Mouse (Mus musculus): ENCODE results near the gene Fam117a.
A peak's percentile ranks its signal among the peaks of the same experiment; 100 is the strongest.

Fam117a gene

GRCm38 (mm10) chr11:95336568-95337128 is at the start of gene Fam117a:
Fam117a (plus strand) TSS chr11:95337018.
- DNase-seq = peak; percentile 86

- DNase-seq = no peak
Observed at GRCm38 (mm10) chr11:95291998-95292397, 44.8 kb upstream of the Fam117a start.

- no peak for DNase-seq
Observed at GRCm38 (mm10) chr11:95293017-95293624, 43.7 kb upstream of the Fam117a start.

GRCm38 (mm10) chr11:95295736-95296135 is 41.1 kb upstream of the Fam117a start:
- DNase-seq = no peak

GRCm38 (mm10) chr11:95298146-95298545 is 38.7 kb upstream of the Fam117a start:
- peak; percentile 35 for DNase-seq

GRCm38 (mm10) chr11:95299886-95300285 is 36.9 kb upstream of the Fam117a start:
- no peak for DNase-seq

GRCm38 (mm10) chr11:95301772-95302171 is 35.0 kb upstream of the Fam117a start:
- no peak for DNase-seq

- DNase-seq = no peak
Observed at GRCm38 (mm10) chr11:95305600-95305999, 31.2 kb upstream of the Fam117a start.

GRCm38 (mm10) chr11:95307526-95307925 is 29.3 kb upstream of the Fam117a start:
- DNase-seq = no peak

- peak; percentile 96 for DNase-seq
Observed at GRCm38 (mm10) chr11:95309510-95310006, 27.3 kb upstream of the Fam117a start.

GRCm38 (mm10) chr11:95310007-95310647 is 26.7 kb upstream of the Fam117a start, which contains the start of gene Kat7:
Kat7 (minus strand) TSS chr11:95310246.
- peak; percentile 97 for DNase-seq

- DNase-seq = peak; percentile 21
Observed at GRCm38 (mm10) chr11:95310648-95311424, 26.0 kb upstream of the Fam117a start.

- DNase-seq = no peak
Observed at GRCm38 (mm10) chr11:95311425-95311807, 25.4 kb upstream of the Fam117a start.

- no peak for DNase-seq
Observed at GRCm38 (mm10) chr11:95315215-95315955, 21.4 kb upstream of the Fam117a start.

GRCm38 (mm10) chr11:95318116-95318515 is 18.7 kb upstream of the Fam117a start:
- DNase-seq = no peak

GRCm38 (mm10) chr11:95319506-95319905 is 17.3 kb upstream of the Fam117a start:
- no peak for DNase-seq

- DNase-seq = no peak
Observed at GRCm38 (mm10) chr11:95320010-95320409, 16.8 kb upstream of the Fam117a start.

- DNase-seq = no peak
Observed at GRCm38 (mm10) chr11:95324181-95324580, 12.6 kb upstream of the Fam117a start.

GRCm38 (mm10) chr11:95325832-95326231 is 11.0 kb upstream of the Fam117a start:
- no peak for DNase-seq

GRCm38 (mm10) chr11:95326243-95326642 is 10.6 kb upstream of the Fam117a start:
- DNase-seq = peak; percentile 14

- DNase-seq = no peak
Observed at GRCm38 (mm10) chr11:95328629-95329028, 8.2 kb upstream of the Fam117a start.

GRCm38 (mm10) chr11:95330662-95331061 is 6.2 kb upstream of the Fam117a start:
- no peak for DNase-seq

- no peak for DNase-seq
Observed at GRCm38 (mm10) chr11:95333209-95333608, 3.6 kb upstream of the Fam117a start.
